Mouse (Mus musculus) spleen, postnatal 10 days (tissue): ENCODE results near the gene Nell1.

ENCODE experiments used
- DNase-seq, 2 experiments: peaks; one replicate each; pipeline ENCODE4 v3.0.0; 2021 to 2022; ENCODE audit warnings: low spot score in 2 of 2

Gene Nell1

GRCm38 (mm10) chr7:50549572-50549971 lies 574.9 kb downstream of the Nell1 start:
- DNase-seq: no peak

- no peak for DNase-seq
Observed at GRCm38 (mm10) chr7:50551426-50551825, 576.8 kb downstream of the Nell1 start.

GRCm38 (mm10) chr7:50562708-50563107 lies 588.0 kb downstream of the Nell1 start:
- no peak for DNase-seq

GRCm38 (mm10) chr7:50573841-50574240 lies 599.2 kb downstream of the Nell1 start:
- DNase-seq: no peak

- no peak for DNase-seq
Observed at GRCm38 (mm10) chr7:50588642-50589424, 614.2 kb downstream of the Nell1 start.

- no peak for DNase-seq
Observed at GRCm38 (mm10) chr7:50598890-50599289, 624.2 kb downstream of the Nell1 start, which contains the start of gene 4933405O20Rik. TSS of gene 4933405O20Rik (plus strand) at chr7:50599190.

- no peak for DNase-seq
Observed at GRCm38 (mm10) chr7:50614101-50614500, 639.4 kb downstream of the Nell1 start.

- no peak for DNase-seq
Observed at GRCm38 (mm10) chr7:50629186-50629585, 654.5 kb downstream of the Nell1 start.

- no peak for DNase-seq
Observed at GRCm38 (mm10) chr7:50633147-50633546, 658.5 kb downstream of the Nell1 start.

- no peak for DNase-seq
Observed at GRCm38 (mm10) chr7:50672266-50672665, 697.6 kb downstream of the Nell1 start.

GRCm38 (mm10) chr7:50675444-50675843 lies 700.8 kb downstream of the Nell1 start:
- DNase-seq: no peak

GRCm38 (mm10) chr7:50677511-50677910 lies 702.8 kb downstream of the Nell1 start:
- DNase-seq: no peak

GRCm38 (mm10) chr7:50686337-50686736 lies 711.7 kb downstream of the Nell1 start:
- no peak for DNase-seq

- DNase-seq: no peak
Observed at GRCm38 (mm10) chr7:50725166-50725565, 750.5 kb downstream of the Nell1 start.

- DNase-seq: no peak
Observed at GRCm38 (mm10) chr7:50730951-50731350, 756.3 kb downstream of the Nell1 start.

- DNase-seq: no peak
Observed at GRCm38 (mm10) chr7:50755516-50755915, 780.9 kb downstream of the Nell1 start.

GRCm38 (mm10) chr7:50756409-50756808 lies 781.7 kb downstream of the Nell1 start:
- no peak for DNase-seq

- DNase-seq: no peak
Observed at GRCm38 (mm10) chr7:50773516-50773915, 798.9 kb downstream of the Nell1 start.

GRCm38 (mm10) chr7:50781105-50781504 lies 806.4 kb downstream of the Nell1 start:
- no peak for DNase-seq

- DNase-seq: no peak
Observed at GRCm38 (mm10) chr7:50783652-50784051, 809.0 kb downstream of the Nell1 start.

- no peak for DNase-seq
Observed at GRCm38 (mm10) chr7:50826180-50826579, 851.5 kb downstream of the Nell1 start.

GRCm38 (mm10) chr7:50832799-50833198 lies 858.1 kb downstream of the Nell1 start:
- no peak for DNase-seq

GRCm38 (mm10) chr7:50842646-50843045 lies 868.0 kb downstream of the Nell1 start:
- no peak for DNase-seq

- DNase-seq: no peak
Observed at GRCm38 (mm10) chr7:50847921-50848320, 873.3 kb downstream of the Nell1 start.
